Comparison of ENCODE assay signal across 8 mouse cellular contexts in genomic region chr9:44605616-44606165, GRCm38 (mm10). TPM values are rescaled to one million over a fixed set of nuclear protein-coding genes. Genes with fewer than 3 reads are reported as not detected.
A peak's percentile ranks its signal among the peaks of the same experiment; 100 is the strongest.
DNase-seq lines count a peak whose midpoint lies in the region; ATAC-seq and TF ChIP-seq lines count a peak whose summit lies in the region.

No protein-coding gene starts in this region.

- DNase-seq in lung, adult 2 months = no peak
- DNase-seq in lung, postnatal 14 days = no peak
- peak; percentile 35 for DNase-seq in brain, adult 2 months (ENCODE audit: low read depth, low spot score)
- peak; percentile 46 for DNase-seq in lung, postnatal 0 days (ENCODE audit: low spot score)
- no peak for DNase-seq in stomach, postnatal 0 days (ENCODE audit: low spot score)
- DNase-seq in left cerebral cortex, postnatal 36 days (ENCODE audit: low spot score in 2 of 2) = no peak
- no peak for DNase-seq in cerebellum, adult 9-10 months

- no peaks in the 10 kb centered on the region for H3K27me3 ChIP-seq in heart, embryonic 15.5 days
- H3K27me3 ChIP-seq in lung, postnatal 0 days (replicated peaks; ENCODE audit: insufficient read depth, low read length) = no peaks in the 10 kb centered on the region
- no peaks in the 10 kb centered on the region for H3K27me3 ChIP-seq in stomach, postnatal 0 days (ENCODE audit: control insufficient read depth, insufficient read depth, low read length)

- no peak for TF ChIP-seq CTCF in lung, adult 2 months (IDR thresholded peaks at IDR 0.05; ENCODE audit: insufficient read depth, low read length)
- TF ChIP-seq CTCF in lung, postnatal 0 days (IDR thresholded peaks at IDR 0.05) = no peak
- peak; percentile 15; the same call in 1 of the 2 replicates for TF ChIP-seq CTCF in stomach, postnatal 0 days (IDR thresholded peaks at IDR 0.05; ENCODE audit: low read depth)

- TF ChIP-seq POLR2A in lung, adult 2 months (IDR thresholded peaks at IDR 0.05; ENCODE audit: borderline replicate concordance, extremely low read depth, low read depth, low read length) = no peak

- no peak for TF ChIP-seq EP300 in lung, postnatal 0 days (IDR thresholded peaks at IDR 0.05)
- no peak for TF ChIP-seq EP300 in stomach, postnatal 0 days (optimal IDR thresholded peaks at IDR 0.05)

- intact Hi-C loops in left cerebral cortex, postnatal 36 days (cut with DNase I) = loop anchor here (10.0 kb wide), 1 partner anchor 151 kb away; the partner anchor contains the start of gene Upk2

- H3K4me2 ChIP-seq in heart, embryonic 15.5 days = peak overlapping the region; percentile 72
- peak overlapping the region; percentile 92 for H3K4me2 ChIP-seq in lung, postnatal 0 days (replicated peaks; ENCODE audit: low read depth, low read length)
- H3K4me2 ChIP-seq in stomach, postnatal 0 days (replicated peaks; ENCODE audit: low read depth) = peak overlapping the region; percentile 53

- H3K4me3 ChIP-seq in lung, adult 2 months (replicated peaks; ENCODE audit: extremely low read depth, low read depth, low read length) = peak overlapping the region; percentile 96
- H3K4me3 ChIP-seq in heart, embryonic 15.5 days = peak overlapping the region; percentile 100
- peak overlapping the region; percentile 99 for H3K4me3 ChIP-seq in lung, postnatal 0 days (ENCODE audit: low read depth, low read length)
- peak overlapping the region; percentile 99 for H3K4me3 ChIP-seq in stomach, postnatal 0 days (ENCODE audit: low read depth, low read length)

- WGBS in lung, adult 2 months = 0% methylated on average over 13 of the region's 13 CpGs
- WGBS in heart, embryonic 15.5 days = under 1% methylated on average over 13 of the region's 13 CpGs
- under 1% methylated on average over 13 of the region's 13 CpGs for WGBS in lung, postnatal 0 days
- under 1% methylated on average over 13 of the region's 13 CpGs for WGBS in stomach, postnatal 0 days

- H3K27ac ChIP-seq in heart, embryonic 15.5 days = peak overlapping the region; percentile 100
- H3K27ac ChIP-seq in lung, postnatal 0 days (ENCODE audit: low read length) = peak overlapping the region; percentile 99
- H3K27ac ChIP-seq in stomach, postnatal 0 days (replicated peaks) = peak overlapping the region; percentile 100

- H3K9ac ChIP-seq in heart, embryonic 15.5 days = peak overlapping the region; percentile 100
- H3K9ac ChIP-seq in lung, postnatal 0 days (replicated peaks; ENCODE audit: low read depth) = peak overlapping the region; percentile 100
- peak overlapping the region; percentile 100 for H3K9ac ChIP-seq in stomach, postnatal 0 days (ENCODE audit: low read length)

- no peaks in the 10 kb centered on the region for H3K9me3 ChIP-seq in heart, embryonic 15.5 days (replicated peaks)
- H3K9me3 ChIP-seq in lung, postnatal 0 days (ENCODE audit: low read length) = no peaks in the 10 kb centered on the region
- H3K9me3 ChIP-seq in stomach, postnatal 0 days (ENCODE audit: control insufficient read depth, low read length) = no peaks in the 10 kb centered on the region

- H3K36me3 ChIP-seq in heart, embryonic 15.5 days = peaks cover 30% of the 10 kb centered on the region
- peaks cover 12% of the 10 kb centered on the region; the same call in 1 of the 2 replicates for H3K36me3 ChIP-seq in lung, postnatal 0 days (ENCODE audit: insufficient read depth, low read length)
- H3K36me3 ChIP-seq in stomach, postnatal 0 days (ENCODE audit: control insufficient read depth, insufficient read depth, low read length) = peaks cover 5% of the 10 kb centered on the region

- no peak for ATAC-seq in heart, embryonic 15.5 days (replicated peaks; ENCODE audit: insufficient number of reproducible peaks, insufficient read depth, low FRiP score, low read depth)
- no peak for ATAC-seq in lung, postnatal 0 days
- ATAC-seq in stomach, postnatal 0 days (ENCODE audit: low FRiP score, low TSS enrichment) = no peak

- peaks cover 12% of the 10 kb centered on the region for H3K4me1 ChIP-seq in lung, adult 2 months (ENCODE audit: control insufficient read depth, insufficient read depth, low read length)
- peaks cover 28% of the 10 kb centered on the region for H3K4me1 ChIP-seq in heart, embryonic 15.5 days (replicated peaks)
- peaks cover 4% of the 10 kb centered on the region; the same call in 1 of the 2 replicates for H3K4me1 ChIP-seq in lung, postnatal 0 days (ENCODE audit: insufficient read depth, low read depth, low read length)
- H3K4me1 ChIP-seq in stomach, postnatal 0 days (replicated peaks; ENCODE audit: control insufficient read depth, insufficient read depth) = peaks cover 3% of the 10 kb centered on the region; the same call in 1 of the 2 replicates

RNA-seq across cellular contexts. Expression of gene Ddx6, which starts 1.0 kb away (rescaled TPM):
- 17.4 and 24.2 TPM in 2 replicates for polyA plus RNA-seq in lung, adult 2 months (2012; rRNA removed)
- 10.7 and 10.9 TPM in 2 replicates for polyA plus RNA-seq in heart, embryonic 15.5 days (2015; fragmentation: Nextera tagmentation; extraction: Ambion mirVana)
- 13.9 and 18.3 TPM in 2 replicates for polyA plus RNA-seq in lung, postnatal 0 days (2015; fragmentation: Nextera tagmentation; extraction: Ambion mirVana)
- 7.9 and 10.4 TPM in 2 replicates for polyA plus RNA-seq in stomach, postnatal 0 days (2015; fragmentation: Nextera tagmentation; extraction: Ambion mirVana)
- total RNA-seq in left cerebral cortex, postnatal 36 days (2021) = 100 to 1,000 TPM; 128 to 140 TPM

RNA-seq across cellular contexts. Expression of gene Cxcr5, which starts 44.0 kb away (rescaled TPM):
- polyA plus RNA-seq in lung, adult 2 months (2012; rRNA removed) = 6.0 TPM in 2 replicates
- 0.05 and 0.23 TPM in 2 replicates for polyA plus RNA-seq in heart, embryonic 15.5 days (2015; fragmentation: Nextera tagmentation; extraction: Ambion mirVana)
- polyA plus RNA-seq in lung, postnatal 0 days (2015; fragmentation: Nextera tagmentation; extraction: Ambion mirVana) = 0.17 TPM in 2 replicates
- polyA plus RNA-seq in stomach, postnatal 0 days (2015; fragmentation: Nextera tagmentation; extraction: Ambion mirVana) = 0.13 and 0.21 TPM in 2 replicates
- not detected for total RNA-seq in left cerebral cortex, postnatal 36 days (2021)

Comparison
In these comparisons a context has a peak if more than half of its experiments do, and no peak if none do; other contexts are left out.
1. DNase-seq: peak in brain, adult 2 months (single experiment) and lung, postnatal 0 days (single experiment); none in lung, adult 2 months (single experiment), lung, postnatal 14 days (single experiment), stomach, postnatal 0 days (single experiment), left cerebral cortex, postnatal 36 days (0 of 2) and cerebellum, adult 9-10 months (single experiment).
2. Peak in every context shown above with its lines, with median percentiles within 50 percentile points of each other: H3K4me3 ChIP-seq, H3K27ac ChIP-seq, H3K4me2 ChIP-seq and H3K9ac ChIP-seq.